Mouse (Mus musculus) activated CD4-positive, CD25-positive, alpha-beta regulatory T cell, adult 4 months (primary cell): ENCODE measurements around the gene Iqcf1. TPM values are rescaled to one million over a fixed set of nuclear protein-coding genes. Genes with fewer than 3 reads are reported as not detected.
"Not testable (repeated sequence)": the region's sequence is repeated elsewhere in the genome, so short reads cannot be mapped to it uniquely, and the experiment has no call there.

Experiments used
- ATAC-seq: one replicate; pipeline ENCODE4 v1.8.0; 2017
- polyA plus RNA-seq, 2 experiments: library from polyadenylated mRNA; unstranded; fragments of 100-300 nt; shearing (Covaris generic); gene quantifications; one replicate each; pipeline ENCODE4 v1.2.1; 2017

Iqcf1 gene
- polyA plus RNA-seq, 2 experiments from 2014 or later, result not detected

- ATAC-seq, result no peak
Observed at GRCm38 (mm10) chr9:106483606-106484005, 16.2 kb upstream of the Iqcf1 start.

DNA sequence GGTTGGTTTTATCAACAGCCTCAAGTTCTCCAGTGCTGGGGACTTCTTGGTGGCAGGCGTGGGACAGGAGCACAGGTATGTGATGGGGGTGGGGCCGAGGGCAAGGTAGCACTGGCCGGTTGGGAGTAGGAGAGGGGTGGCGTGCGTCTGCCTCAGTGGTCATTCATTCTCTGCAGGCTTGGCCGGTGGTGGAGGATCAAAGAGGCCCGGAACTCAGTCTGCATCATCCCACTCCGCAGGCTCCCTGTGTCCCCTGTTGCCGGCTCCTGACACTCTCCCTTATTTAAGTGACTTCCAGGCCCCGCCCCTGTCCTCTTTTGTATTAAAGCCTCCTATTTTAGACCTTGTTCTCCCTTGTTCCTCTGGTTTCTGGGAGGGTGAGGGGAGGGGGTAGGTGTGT is 14.7 kb upstream of the Iqcf1 start:
- no peak for ATAC-seq

DNA sequence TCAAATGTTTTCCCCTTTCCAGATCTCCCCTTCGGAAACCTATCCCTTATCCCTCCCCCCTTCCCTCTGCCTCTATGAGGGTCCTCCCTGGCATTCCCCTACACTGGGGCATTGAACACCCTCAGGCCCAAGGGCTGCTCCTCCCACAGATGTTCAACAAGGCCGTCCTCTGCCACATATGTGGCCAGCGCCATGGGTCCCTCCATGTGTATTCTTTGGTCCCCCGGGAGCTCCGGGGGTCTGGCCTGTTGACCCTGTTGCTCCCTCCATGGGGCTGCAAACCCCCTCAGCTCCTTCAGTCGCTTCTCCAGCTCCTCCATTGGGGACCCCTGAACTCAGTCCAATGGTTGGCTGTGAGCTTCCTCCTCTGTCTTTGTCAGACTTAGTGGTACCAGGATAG is 12.2 kb upstream of the Iqcf1 start:
- ATAC-seq, result not testable (repeated sequence)

GRCm38 (mm10) chr9:106501846-106502245 is 2.1 kb downstream of the Iqcf1 start:
- no peak for ATAC-seq

- ATAC-seq, result no peak
Observed at GRCm38 (mm10) chr9:106504246-106504645, 4.5 kb downstream of the Iqcf1 start.

GRCm38 (mm10) chr9:106509356-106509755 is 9.6 kb downstream of the Iqcf1 start:
- ATAC-seq, result no peak

GRCm38 (mm10) chr9:106512729-106513450 is 13.1 kb downstream of the Iqcf1 start:
- ATAC-seq, result no peak

- ATAC-seq, result no peak
Observed at GRCm38 (mm10) chr9:106513566-106513965, 13.8 kb downstream of the Iqcf1 start.

- no peak for ATAC-seq
Observed at GRCm38 (mm10) chr9:106514273-106514672, 14.5 kb downstream of the Iqcf1 start, which contains the start of gene Iqcf5. TSS of gene Iqcf5 (plus strand) at chr9:106514573.

DNA sequence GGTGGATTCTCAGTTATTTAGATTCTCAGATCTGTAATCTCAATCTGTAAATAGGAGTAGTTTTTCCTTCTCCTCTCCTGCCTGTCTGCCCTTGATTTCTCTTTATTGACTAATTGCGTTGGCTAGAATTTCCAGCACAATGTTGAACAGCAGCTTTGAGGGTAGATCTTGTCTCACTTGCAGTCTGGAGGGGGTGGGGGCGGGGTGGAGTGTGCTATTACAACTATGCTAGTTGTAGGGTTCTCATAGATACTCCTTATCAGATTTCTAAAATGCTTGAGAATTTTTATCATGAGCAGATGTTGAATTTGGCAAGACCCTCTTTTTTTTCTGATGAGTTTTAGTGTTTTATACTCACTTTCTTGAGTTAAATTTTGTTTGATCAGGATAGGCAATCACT is 19.7 kb downstream of the Iqcf1 start:
- ATAC-seq, result no peak

DNA sequence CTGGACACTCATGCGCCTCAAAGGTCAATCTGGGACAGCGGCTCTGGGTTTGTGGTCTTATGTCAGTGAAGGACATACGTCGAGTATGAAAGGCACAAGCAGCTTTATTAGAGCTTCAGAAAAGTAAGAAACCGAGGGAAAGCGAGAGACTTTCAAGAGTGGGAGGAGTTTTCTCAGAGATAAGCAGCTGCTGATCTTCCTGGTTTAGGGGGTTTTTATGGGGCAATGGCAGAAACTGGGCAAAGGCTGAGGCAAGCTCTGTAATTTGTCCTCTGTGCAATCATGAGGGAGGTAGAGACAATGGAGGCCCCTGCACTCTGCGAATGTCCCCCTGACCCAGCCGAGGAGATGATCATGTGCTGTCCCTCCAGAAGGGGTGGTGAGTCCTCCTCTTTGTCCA is 20.1 kb downstream of the Iqcf1 start:
- ATAC-seq, result no peak

GRCm38 (mm10) chr9:106531833-106532232 is 32.1 kb downstream of the Iqcf1 start:
- no peak for ATAC-seq

DNA sequence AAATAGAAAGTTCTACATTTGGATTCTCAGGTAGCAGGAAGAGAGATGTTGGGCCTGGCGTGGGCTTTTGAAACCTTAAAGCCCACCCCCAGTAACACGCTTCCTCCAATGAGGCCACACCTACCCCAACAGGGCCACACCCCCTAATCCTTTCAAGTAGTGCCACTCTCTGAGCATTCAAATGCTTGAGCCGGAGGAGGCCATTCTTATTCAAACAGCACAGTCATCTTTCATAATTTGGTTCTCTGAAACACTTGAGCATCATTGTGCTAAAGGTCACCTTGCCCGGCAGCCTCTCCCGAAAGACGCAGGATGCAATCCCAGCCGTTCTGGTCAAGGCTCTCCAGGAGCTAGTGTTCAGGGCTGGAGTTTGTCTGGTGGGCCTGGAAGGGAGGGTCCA is 34.5 kb downstream of the Iqcf1 start:
- ATAC-seq, result no peak

DNA sequence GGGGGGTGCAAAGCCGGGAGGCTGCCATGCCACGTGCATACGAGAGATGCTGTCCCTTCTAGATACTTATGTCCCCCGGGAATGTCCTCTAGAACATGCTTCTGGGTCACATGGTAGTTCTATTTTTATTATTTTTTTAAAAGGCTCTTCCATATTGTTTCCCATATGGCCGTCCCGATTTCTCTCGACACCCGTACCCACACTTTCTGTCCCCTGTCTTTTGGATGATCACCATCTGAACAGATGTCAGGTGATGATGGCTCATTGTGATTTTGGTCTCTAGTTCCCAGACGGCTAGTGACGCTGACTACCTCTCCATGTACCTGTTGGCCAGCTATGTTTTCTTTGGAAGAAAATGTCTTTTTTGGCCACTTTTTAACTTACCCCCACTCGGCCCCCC is 35.2 kb downstream of the Iqcf1 start:
- no peak for ATAC-seq

Other genes starting within 250 kb of the Iqcf1 start
- 10 to 100 TPM in 1 of 2 experiments, 1 to 10 TPM in 1; 7.9 to 13.5 TPM for gene Poc1a, start 218.9 kb upstream of the Iqcf1 start, polyA plus RNA-seq
- gene Dusp7, start 131.3 kb upstream of the Iqcf1 start, polyA plus RNA-seq, result 10 to 100 TPM; 16.7 to 20.0 TPM
- 1,000 to 10,000 TPM; 1,290 to 1,880 TPM for gene Rpl29, start 70.5 kb upstream of the Iqcf1 start, polyA plus RNA-seq
- 1 to 10 TPM; 9.3 to 10.0 TPM for gene Acy1, start 61.6 kb upstream of the Iqcf1 start, polyA plus RNA-seq
- 10 to 100 TPM in 1 of 2 experiments, 1 to 10 TPM in 1; 8.1 to 10.1 TPM for gene Abhd14b, start 52.5 kb upstream of the Iqcf1 start, polyA plus RNA-seq
- 10 to 100 TPM; 12.7 to 13.0 TPM for gene Abhd14a, start 52.3 kb upstream of the Iqcf1 start, polyA plus RNA-seq
- gene Pcbp4, start 46.7 kb upstream of the Iqcf1 start, polyA plus RNA-seq, result 1 to 10 TPM; 4.5 to 4.8 TPM
- not detected for gene Gpr62, start 34.0 kb upstream of the Iqcf1 start, polyA plus RNA-seq
- gene Rrp9, start 24.0 kb upstream of the Iqcf1 start, polyA plus RNA-seq, result 10 to 100 TPM; 23.1 to 33.9 TPM
- gene Parp3, start 23.0 kb upstream of the Iqcf1 start, polyA plus RNA-seq, result 10 to 100 TPM; 36.0 to 48.1 TPM
- gene Iqcf5, start 14.6 kb downstream of the Iqcf1 start, polyA plus RNA-seq, result not detected
- gene Iqcf3, start 61.7 kb downstream of the Iqcf1 start, polyA plus RNA-seq, result not detected
- gene Iqcf4, start 71.0 kb downstream of the Iqcf1 start, polyA plus RNA-seq, result not detected
- not detected for gene Iqcf6, start 126.6 kb downstream of the Iqcf1 start, polyA plus RNA-seq
- gene Grm2, start 156.1 kb downstream of the Iqcf1 start, polyA plus RNA-seq, result under 1 TPM in 1 of 2 experiments, not detected in 1; 0.16 TPM
- 10 to 100 TPM; 32.2 to 35.0 TPM for gene Tex264, start 186.0 kb downstream of the Iqcf1 start, polyA plus RNA-seq